In the genomic region with DNA sequence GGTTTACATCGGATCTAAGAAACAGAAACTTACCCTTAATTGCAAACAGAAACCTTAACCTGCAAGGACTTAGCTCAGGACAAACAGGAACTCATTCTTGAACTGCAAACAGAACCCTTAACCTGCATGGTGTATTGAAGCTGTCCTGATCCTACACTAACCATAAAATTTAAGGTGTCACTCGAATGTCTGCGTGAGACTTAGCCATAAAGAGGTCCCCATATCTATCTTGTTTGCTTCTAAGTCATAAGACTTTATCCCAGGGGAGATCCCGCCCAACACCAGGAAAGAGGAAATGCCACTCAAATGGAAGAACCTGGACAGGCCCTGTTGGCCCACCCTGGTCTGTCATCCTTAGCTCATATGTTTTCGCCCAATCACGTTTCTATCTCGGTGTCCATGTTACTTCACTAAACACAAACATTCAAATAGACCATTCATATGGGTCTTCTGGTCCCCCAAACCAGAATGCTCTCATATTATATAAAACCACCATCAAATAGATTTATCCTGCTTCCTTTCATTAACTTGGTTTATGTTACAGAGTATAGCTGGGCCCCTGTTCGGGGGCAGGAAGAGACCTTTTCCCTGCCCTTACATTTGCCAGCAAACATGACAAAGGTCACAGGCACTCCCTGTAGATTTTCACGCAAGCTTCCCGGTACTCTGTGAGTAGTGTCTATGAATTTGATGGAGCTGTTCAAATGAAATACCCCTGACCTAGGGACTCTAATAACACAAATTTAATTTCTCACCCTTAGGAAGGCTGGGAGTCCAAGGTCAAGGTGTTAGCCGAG, we compare ENCODE assay signal across 27 mouse cellular contexts. TPM values are rescaled to one million over a fixed set of nuclear protein-coding genes. Genes with fewer than 3 reads are reported as not detected.
"Had no signal": no experiment of that assay in that cellular context is flagged by ENCODE, and none has a peak within 500 bp of the region (broad histone marks: within the 10 kb centered on the region; RNA-seq: fewer than 3 reads in every experiment).

No protein-coding gene starts in this region.

- H3K4me1 ChIP-seq: heart, embryonic 13.5 days; heart, embryonic 15.5 days; kidney, embryonic 15.5 days; limb, embryonic 10.5 days; limb, embryonic 12.5 days; liver, embryonic 13.5 days; liver, embryonic 15.5 days had no signal

- H3K4me2 ChIP-seq: heart, embryonic 11.5 days; heart, embryonic 13.5 days; heart, embryonic 15.5 days; hindbrain, embryonic 14.5 days; kidney, embryonic 15.5 days; limb, embryonic 12.5 days; liver, embryonic 11.5 days; liver, embryonic 13.5 days; liver, embryonic 15.5 days had no signal

- H3K27ac ChIP-seq: heart, adult 2 months; heart, embryonic 13.5 days; heart, embryonic 15.5 days; hindbrain, embryonic 14.5 days; kidney, embryonic 15.5 days; kidney, postnatal 0 days; layer of hippocampus, adult 2 months; left cerebral cortex, adult 2 months; limb, embryonic 10.5 days; limb, embryonic 12.5 days; liver, embryonic 13.5 days; liver, embryonic 15.5 days had no signal

- H3K4me3 ChIP-seq: heart, adult 2 months; heart, embryonic 13.5 days; heart, embryonic 15.5 days; kidney, embryonic 15.5 days; layer of hippocampus, adult 2 months; left cerebral cortex, adult 2 months; limb, embryonic 10.5 days; limb, embryonic 12.5 days; liver, embryonic 13.5 days; liver, embryonic 15.5 days had no signal

- ATAC-seq: hindbrain, embryonic 16.5 days; inflammation-experienced regulatory T-cells, adult 6 months had no signal

- H3K9ac ChIP-seq: heart, embryonic 13.5 days; heart, embryonic 15.5 days; hindbrain, embryonic 14.5 days; kidney, embryonic 15.5 days; limb, embryonic 12.5 days; liver, embryonic 13.5 days; liver, embryonic 15.5 days had no signal

- H3K36me3 ChIP-seq: heart, embryonic 13.5 days; heart, embryonic 15.5 days; kidney, embryonic 15.5 days; limb, embryonic 10.5 days; limb, embryonic 12.5 days; liver, embryonic 13.5 days; liver, embryonic 15.5 days had no signal

- DNase-seq: gastrocnemius, postnatal 14 days; gastrocnemius, postnatal 36 days; heart, adult 11 months; heart, adult 2 months; heart, postnatal 14 days; heart, postnatal 36 days; kidney, adult 18-20 months; kidney, adult 9 months; kidney, postnatal 14 days; kidney, postnatal 36 days; liver; liver, embryonic 13.5 days had no signal

- H3K27me3 ChIP-seq: liver, embryonic 13.5 days; liver, embryonic 15.5 days had no signal

- H3K9me3 ChIP-seq: heart, embryonic 13.5 days; heart, embryonic 15.5 days; kidney, embryonic 15.5 days; limb, embryonic 10.5 days; limb, embryonic 12.5 days; liver, embryonic 13.5 days; liver, embryonic 15.5 days had no signal

RNA-seq across cellular contexts. Expression of a gene that starts 34.6 kb away (rescaled TPM):
- polyA plus RNA-seq: heart, adult 2 months; heart, embryonic 11.5 days; heart, embryonic 13.5 days; heart, embryonic 15.5 days; heart, postnatal 0 days; inflammation-experienced regulatory T-cells, adult 6 months; liver, embryonic 11.5 days; liver, embryonic 13.5 days; liver, embryonic 15.5 days had no signal

RNA-seq across cellular contexts. Expression of a gene that starts 54.3 kb away (rescaled TPM):
- polyA plus RNA-seq: inflammation-experienced regulatory T-cells, adult 6 months; liver, embryonic 13.5 days; liver, embryonic 15.5 days had no signal
